Mouse (Mus musculus) naive thymus-derived CD4-positive, alpha-beta T cell, adult 5 months (primary cell): Measurements from ENCODE around the gene Gm5415. TPM values are rescaled to one million over a fixed set of nuclear protein-coding genes. Genes with fewer than 3 reads are reported as not detected.

Source experiments
- polyA plus RNA-seq: library from polyadenylated mRNA; unstranded; fragments of 100-300 nt; shearing (Covaris generic); gene quantifications from one replicate; pipeline ENCODE4 v1.2.1, GENCODE M21; 2017

Gm5415 gene
- not detected for polyA plus RNA-seq

DNA sequence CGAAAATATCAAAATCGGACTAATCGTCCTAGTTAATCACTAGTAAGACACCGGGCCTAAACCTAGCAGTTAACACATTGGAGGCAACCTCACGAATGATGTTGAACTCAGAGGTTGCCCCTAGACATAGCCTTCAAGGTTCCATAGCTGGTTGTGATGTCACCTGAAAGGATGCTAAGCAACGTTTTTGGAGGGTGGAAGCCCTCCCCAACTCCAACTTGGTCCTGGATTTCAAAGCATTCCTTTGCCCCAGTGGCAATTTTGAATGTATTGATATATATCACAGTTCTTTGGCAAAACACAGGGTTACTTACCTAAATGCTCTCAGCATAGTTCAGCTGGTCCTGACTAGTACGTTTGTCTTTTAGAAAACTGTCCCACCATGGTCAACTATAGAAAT lies at the start of gene Gm5415:
Gene Gm5415, minus strand, starts transcription at position 101 of the 400 bp plus-strand sequence.

